Mouse (Mus musculus) embryonic stem cell, embryonic (primary cell): ENCODE measurements around the gene Hivep3.

ENCODE experiments used
- CTCF ChIA-PET, 4 experiments: fragments of 300-600 bp in 2 of 4; fragments of 350-600 bp in 2 of 4; sonication (Branson Sonifier 250); formaldehyde crosslinking; loops; one replicate each; lab custom pipeline; 2022; ENCODE audit warnings: inconsistent platforms in 2 of 4; lab: Charles Lee
- POLR2A ChIA-PET, 4 experiments: fragments of 300-600 bp in 2 of 4; fragments of 350-600 bp in 2 of 4; sonication (Branson Sonifier 250); formaldehyde crosslinking; loops; one replicate each; lab custom pipeline; 2022; ENCODE audit warnings: antibody characterized with exemption in 4 of 4, inconsistent platforms in 1 of 4; lab: Charles Lee

Hivep3 gene

DNA sequence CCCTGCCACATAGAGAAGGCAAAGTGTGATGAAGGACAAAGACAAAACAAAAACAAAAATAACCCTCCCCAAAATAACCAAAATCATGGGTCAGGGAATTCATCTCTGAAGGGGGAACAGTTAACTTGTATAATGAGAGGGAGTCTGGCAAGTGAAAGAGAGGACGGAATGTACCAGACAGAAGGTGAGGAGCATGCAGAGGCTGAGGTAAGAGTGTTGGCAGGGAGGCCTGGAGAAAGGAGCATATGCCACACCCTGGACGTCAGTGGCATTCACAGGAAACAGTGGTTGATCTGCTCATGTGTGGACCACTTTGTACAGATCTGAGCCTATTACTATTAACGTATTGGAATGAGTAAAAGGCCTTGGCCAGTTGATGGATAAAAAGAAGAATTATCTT, 65.3 kb downstream of the Hivep3 start:
- POLR2A ChIA-PET, result no interaction called here
- CTCF ChIA-PET, result no interaction called here

DNA sequence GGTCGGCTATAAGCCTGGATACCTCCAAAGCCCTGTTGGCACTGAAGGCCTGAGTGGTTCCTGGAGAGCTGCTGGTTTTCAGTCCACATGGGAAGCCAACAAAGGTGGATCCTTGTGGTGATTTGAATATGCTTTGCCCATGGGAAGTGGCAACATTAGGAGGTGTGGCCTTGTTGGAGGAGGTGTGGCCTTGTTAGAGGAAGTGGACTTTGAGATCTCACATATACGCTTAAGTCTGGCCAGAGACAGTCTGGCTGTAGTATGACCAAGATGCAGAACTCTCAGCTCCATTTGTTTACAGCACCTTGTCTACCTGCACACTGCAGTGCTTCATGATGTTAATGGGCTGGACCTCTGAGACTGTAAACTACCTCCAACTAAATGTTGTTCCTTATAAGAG, 73.0 kb downstream of the Hivep3 start:
- POLR2A ChIA-PET, result no interaction called here
- CTCF ChIA-PET, result no interaction called here

DNA sequence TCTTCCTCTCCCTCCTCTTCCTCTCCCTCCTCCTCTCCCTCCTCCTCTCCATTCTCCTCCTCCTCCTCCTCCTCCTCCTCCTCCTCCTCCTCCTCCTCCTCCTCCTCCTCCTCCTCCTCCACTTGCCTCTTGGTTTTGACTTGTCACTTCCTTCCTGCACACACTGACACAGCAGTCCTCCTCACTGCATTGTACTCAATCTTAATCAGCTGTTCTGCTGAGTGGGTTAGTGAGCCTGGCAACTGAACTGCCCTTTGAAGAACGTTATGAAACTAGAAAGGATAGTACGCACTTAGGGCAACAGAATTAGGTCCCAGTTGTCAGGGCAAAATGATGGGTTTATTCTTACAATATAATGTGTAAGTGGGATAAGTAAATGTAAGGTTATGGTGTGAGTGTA, 73.8 kb downstream of the Hivep3 start:
- CTCF ChIA-PET, result no interaction called here
- POLR2A ChIA-PET, result no interaction called here

DNA sequence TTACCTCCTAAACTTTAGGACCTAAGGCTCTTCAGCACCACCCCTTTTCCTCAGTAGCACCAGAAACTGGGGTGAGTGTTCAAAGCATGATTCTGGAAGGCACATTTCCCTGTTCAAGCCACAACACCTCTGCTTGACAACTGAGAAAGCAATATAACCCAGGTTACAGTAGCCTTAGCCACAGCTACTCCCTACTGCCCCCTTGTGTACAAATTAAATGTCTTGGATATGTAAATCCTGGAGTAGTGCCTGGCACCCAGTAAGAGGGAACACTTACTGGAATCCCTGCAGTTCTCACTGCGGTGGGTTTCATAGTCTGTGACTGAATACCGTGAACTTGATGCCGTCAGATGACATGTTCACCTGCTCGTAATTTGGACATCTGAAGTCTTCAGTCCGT, 75.7 kb downstream of the Hivep3 start:
- POLR2A ChIA-PET, result no interaction called here
- CTCF ChIA-PET, result interaction anchor here in 2 of 4 experiments (0.6 to 1.3 kb wide), 9 partner anchors 18 to 1230 kb away, joined by 3 to 8 read pairs (median 3); partner anchors contain the start of gene Col9a2 (in 1 of the 2)

DNA sequence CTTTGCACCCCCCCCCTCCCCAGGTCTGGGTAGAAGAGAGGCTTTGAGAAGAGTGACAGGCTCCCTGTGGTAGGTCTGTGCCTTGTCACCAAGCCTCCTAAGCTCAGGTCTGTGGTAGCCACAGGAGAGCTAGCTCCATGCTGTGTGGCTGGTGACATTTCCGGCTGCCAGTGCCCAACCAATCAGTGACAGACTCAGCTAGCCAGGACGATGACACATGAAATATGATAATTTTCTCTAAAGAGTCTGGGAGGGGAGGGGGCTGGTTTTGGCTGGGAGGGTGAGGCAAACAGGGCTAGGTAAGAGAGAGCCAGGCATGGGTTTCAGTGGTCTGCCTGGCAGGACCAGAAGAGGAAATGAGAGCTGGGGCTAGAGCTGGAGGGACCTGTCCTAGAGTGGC, 79.2 kb downstream of the Hivep3 start:
- CTCF ChIA-PET, result interaction anchor here in 1 of 4 experiments (0.8 kb wide), 1 partner anchor 404 kb away, joined by 3 read pairs; no protein-coding TSS in a partner anchor
- POLR2A ChIA-PET, result interaction anchor here (0.6 to 1.3 kb wide), 9 partner anchors 10 to 1344 kb away, joined by 3 to 6 read pairs (median 3); no protein-coding TSS in a partner anchor

DNA sequence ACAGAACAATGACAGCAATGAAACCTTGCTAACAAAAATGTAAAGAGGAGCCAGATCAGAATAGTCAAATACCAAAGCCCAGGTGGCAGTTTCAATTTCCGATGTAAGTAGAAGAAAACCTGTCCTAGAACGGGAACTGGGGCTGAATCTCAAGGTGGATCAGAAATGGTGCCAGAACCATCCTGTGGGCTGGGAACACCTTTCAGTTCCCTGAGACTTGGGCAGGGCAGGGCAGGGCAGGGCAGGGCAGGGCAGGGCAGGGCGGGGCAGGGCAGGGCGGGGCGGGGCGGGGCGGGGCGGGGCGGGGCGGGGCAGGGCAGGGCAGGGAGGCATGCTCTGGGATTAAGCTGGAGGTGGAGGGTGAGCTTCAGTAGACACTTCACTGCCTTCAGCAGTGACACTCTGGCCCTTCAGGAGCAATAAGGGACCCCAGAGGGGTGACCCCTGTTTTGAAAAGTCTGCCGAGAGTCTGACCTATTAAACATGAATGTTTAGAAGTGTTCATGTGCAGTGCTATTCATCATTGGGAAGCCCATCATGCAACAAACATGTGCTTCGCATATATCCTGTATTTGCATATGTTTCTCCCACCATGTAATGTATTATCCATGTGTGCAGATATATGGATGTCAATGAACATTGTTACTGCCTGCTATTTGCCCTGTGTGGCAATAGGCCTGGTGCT, 80.1 kb downstream of the Hivep3 start:
- CTCF ChIA-PET, result interaction anchor here in 2 of 4 experiments (0.6 kb wide), 2 partner anchors 106 to 671 kb away, joined by 3 read pairs; no protein-coding TSS in a partner anchor
- POLR2A ChIA-PET, result interaction anchor here in 2 of 4 experiments (0.6 to 1.3 kb wide), 2 partner anchors 63 to 432 kb away, joined by 3 to 5 read pairs; no protein-coding TSS in a partner anchor

DNA sequence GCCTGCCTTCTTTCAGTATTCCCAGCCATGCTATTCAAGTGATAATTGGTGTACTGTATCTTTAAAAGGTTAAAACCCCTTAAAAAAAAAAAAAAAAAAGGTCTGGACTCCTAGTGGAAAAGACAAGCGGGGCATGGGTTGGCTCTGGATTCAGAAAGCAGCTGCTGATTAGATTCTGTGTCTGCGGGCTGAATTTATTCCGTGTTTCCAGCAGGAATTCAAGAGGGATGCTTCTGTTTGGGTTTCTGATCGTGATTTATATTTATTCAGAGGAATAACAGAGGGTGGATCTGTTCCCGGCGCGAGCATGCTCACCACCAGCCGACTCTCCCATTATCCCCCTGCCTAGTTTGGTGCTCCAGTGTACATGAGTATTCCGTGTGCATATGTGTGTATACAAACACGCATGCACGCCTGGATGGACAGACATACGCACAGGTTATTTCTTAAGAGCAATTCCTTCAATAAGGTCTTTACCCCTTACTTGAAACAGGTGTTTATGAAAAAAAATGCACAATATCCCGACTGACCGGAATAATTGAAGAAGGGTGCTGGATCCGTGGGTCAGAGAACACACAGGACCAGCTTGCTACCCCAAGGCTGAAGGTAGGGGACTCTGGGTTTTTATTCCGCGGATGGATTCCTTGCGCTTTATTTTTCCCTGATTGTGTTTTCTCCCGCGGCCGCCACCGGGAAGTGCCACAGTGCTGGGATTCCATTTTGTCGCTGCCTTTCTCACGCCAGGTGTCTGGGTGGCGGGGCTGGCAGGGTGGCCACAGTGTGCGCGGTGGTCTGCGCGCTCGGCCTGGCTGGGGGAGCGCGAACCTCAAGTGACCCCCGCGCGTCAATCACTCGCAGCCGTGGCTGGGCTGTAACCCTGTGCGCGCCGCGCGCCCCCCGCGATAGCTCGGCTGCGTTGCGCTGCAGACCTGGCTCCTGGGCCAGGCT, 80.9 kb downstream of the Hivep3 start:
- POLR2A ChIA-PET, result interaction anchor here in 3 of 4 experiments (0.6 to 1.3 kb wide), 4 partner anchors 64 to 880 kb away, joined by 3 to 5 read pairs (median 3); no protein-coding TSS in a partner anchor
- CTCF ChIA-PET, result interaction anchor here in 3 of 4 experiments (0.6 kb wide), 4 partner anchors 26 to 672 kb away, joined by 3 read pairs; no protein-coding TSS in a partner anchor

DNA sequence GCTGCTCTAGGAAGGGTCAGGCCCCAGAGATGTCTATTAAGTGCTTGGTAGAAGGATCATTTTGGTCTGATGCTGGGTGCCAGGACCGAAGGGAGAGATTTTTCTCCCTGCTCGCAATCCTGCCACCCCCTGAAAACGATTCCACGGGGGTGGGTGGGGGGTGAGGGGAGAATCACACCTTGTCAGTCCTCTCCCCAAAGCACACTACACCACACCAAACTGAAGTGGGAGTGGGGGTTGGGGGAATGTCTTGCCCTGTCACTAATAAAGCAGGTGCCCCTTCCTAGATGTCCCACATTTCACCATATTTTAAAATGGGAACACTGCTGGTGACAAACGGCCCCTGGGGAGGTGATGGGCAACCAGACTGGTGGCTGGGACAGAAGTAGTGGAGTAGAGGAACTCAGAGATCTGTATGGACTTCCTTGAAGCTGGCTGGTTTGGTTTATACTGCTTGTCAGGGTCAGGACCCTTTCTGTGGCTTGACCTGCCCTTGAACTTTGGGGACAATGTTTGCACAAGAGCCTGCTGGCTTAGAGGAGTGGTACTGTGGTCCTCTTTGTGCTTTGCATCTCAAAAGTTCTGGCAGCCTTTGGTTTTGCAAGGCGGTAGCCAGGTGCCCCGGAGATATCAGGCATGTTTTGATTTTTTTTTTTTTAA, 81.7 kb downstream of the Hivep3 start:
- POLR2A ChIA-PET, result interaction anchor here in 1 of 4 experiments (0.6 kb wide), 1 partner anchor 879 kb away, joined by 3 read pairs; no protein-coding TSS in a partner anchor

DNA sequence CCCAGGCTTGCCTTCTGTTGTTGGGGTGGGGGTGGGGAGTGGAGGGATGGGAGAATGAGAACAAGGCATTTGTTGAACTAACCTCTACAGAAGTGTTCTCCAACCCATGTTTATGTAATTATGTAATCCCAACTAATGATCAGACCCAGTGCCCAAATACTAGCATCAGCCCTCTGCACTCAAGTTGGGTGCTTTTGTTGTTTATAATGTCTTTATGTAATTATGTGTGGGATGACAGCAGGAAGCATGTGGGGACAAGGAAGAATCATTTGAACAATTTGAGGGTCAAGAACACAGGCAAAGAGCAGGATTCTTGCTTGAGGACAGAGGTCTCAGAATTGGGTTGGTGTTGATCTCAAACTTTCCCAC, 82.2 kb downstream of the Hivep3 start:
- POLR2A ChIA-PET, result no interaction called here
- CTCF ChIA-PET, result interaction anchor here in 1 of 4 experiments (0.7 kb wide), 1 partner anchor 180 kb away, joined by 3 read pairs; no protein-coding TSS in a partner anchor

More for the DNA sequence above, 81.7 kb downstream of the Hivep3 start:
- CTCF ChIA-PET, result no interaction called here

DNA sequence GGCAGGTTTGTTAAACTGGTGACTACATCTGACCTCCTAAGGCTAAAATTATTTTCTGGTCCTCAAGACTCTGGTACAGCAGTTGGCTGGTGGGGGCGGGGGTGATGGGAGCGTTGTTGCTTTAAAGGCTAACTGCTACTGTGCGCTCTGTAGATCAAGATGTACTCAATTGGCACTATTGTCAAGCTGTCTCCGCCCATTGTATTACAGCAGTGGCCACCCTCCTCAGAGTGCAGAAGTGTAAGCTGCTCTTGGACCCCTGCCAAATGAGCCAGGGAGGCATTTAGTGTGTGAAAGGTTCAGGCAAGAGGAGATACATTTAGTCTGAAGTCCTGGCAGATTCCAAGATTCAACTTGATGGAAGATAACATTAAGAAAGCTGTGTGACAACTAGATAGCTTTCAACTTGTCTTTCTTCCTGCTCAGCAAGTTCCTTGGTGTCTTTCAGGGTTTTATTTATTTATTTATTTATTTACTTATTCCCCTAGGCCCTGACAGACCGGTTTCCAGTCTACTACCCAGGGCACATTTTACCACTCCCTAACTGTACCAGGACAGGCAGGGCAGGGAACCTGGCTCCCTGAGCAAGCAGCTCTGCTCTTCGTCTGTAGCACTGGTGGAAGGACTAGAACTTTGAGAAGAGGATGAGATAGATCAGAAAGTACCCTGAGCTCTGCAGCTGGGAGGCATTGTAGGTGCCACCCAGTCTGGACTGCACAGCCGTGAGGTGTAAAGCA, 83.2 kb downstream of the Hivep3 start:
- POLR2A ChIA-PET, result interaction anchor here in 1 of 4 experiments (0.6 kb wide), 1 partner anchor 708 kb away, joined by 3 read pairs; the partner anchor contains the start of gene Slc2a1
- CTCF ChIA-PET, result interaction anchor here in 1 of 4 experiments (0.7 kb wide), 1 partner anchor 179 kb away, joined by 3 read pairs; no protein-coding TSS in a partner anchor

DNA sequence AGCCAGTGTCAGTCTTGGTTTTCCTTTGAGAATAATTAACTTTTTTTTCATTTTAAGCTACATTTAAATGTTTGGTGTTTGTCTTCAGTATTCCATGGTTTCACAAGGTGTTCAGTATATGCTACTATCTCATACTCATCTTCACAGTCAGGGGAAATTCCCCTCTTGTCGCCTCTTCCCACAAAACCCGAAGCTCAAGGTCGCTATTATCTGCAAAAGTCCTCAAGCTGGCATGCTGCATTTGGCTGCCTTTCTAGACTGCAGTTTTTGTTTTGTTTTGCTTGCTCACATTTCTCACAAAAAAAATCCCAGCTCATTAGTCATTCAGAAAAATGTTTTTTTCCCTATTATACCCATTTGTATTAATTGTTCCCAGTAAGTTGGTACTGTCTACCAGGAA, 92.4 kb downstream of the Hivep3 start:
- CTCF ChIA-PET, result no interaction called here
- POLR2A ChIA-PET, result no interaction called here

DNA sequence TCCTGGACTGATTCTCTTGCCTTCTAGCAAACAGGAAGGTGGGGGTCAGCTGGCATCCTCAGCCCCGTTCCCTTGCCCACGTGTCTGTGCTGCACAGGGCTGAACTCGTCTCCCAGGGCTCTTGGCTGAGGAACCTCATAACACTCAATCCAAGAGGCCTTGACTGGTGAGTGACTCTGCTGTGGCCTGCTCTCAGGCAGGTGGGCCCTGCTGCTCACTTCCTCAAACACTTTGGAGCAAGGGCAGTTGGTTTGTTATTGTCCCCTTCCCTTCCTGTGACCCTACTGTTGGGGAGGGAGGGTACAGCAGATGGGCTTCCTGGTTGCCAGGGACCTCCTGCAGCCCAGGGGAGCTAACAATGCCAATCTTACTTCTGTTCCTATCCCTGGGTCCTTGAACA, 94.8 kb downstream of the Hivep3 start:
- CTCF ChIA-PET, result no interaction called here
- POLR2A ChIA-PET, result interaction anchor here in 1 of 4 experiments (0.6 kb wide), 1 partner anchor 194 kb away, joined by 3 read pairs; no protein-coding TSS in a partner anchor

DNA sequence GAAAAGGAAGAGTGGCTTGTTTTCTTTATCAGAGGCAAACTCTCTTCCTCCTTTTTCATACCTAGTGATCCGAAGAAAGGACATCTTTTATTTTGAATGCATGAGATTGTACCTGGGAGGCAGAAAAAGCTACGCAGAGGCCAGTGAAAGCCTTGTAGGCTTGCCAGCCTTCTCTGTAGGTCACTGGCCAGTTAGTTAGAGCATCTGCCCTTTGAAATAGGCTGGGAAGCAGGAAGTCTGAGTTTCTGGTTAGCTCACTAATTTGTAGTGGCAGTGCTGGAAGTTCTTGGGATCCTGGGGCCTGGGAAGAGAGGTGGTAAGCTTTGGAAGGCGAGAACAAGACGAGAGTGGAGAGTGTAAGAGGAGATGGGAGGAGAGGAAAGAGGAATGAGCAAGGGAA, 95.4 kb downstream of the Hivep3 start:
- ChIA-PET POLR2A (interaction anchor here in 1 of 4 experiments (0.6 kb wide), 1 partner anchor 194 kb away, joined by 3 read pairs; no protein-coding TSS in a partner anchor), CTCF (no interaction called here)

DNA sequence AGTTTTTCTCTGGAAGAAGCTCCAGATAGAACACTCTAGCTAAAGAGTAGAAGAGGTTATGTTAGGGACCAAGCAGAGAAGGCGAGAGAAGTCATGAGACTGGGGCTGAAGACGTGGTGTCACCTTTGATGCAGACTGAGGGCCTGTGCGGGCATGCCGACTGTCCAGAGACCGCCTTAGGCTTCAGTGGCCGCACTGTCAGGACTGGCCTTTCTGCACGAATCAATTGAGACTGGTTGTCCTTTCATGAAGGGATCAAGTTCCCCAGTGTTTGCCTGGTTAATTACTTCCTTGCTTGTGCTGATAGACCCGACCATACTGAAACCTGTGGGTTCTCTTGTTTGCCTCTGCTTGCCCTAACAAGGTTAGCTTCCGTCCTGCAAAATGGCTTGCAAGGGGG, 99.7 kb downstream of the Hivep3 start:
- ChIA-PET POLR2A (no interaction called here), CTCF (no interaction called here)

DNA sequence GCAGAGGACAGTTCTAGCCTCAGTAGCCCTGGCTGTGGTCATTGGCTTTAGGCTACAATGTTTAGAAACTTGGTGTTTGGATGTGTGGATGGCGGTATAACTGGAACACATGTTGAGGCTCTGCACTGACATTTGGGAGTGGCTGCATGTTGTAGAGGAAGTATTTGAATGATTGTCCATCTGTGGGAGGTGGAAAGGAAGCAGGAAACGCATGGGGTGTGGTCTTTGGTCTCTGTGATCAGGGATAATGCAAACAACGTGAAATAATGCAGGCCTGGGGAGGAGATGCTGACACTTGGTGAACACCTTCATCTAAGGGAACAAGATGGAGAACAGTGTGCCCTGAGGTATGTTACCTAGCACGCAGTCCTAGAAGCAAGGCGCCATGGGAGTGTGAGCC, 100.3 kb downstream of the Hivep3 start:
- POLR2A ChIA-PET, result no interaction called here
- CTCF ChIA-PET, result interaction anchor here in 1 of 4 experiments (0.6 kb wide), 1 partner anchor 151 kb away, joined by 4 read pairs; no protein-coding TSS in a partner anchor

DNA sequence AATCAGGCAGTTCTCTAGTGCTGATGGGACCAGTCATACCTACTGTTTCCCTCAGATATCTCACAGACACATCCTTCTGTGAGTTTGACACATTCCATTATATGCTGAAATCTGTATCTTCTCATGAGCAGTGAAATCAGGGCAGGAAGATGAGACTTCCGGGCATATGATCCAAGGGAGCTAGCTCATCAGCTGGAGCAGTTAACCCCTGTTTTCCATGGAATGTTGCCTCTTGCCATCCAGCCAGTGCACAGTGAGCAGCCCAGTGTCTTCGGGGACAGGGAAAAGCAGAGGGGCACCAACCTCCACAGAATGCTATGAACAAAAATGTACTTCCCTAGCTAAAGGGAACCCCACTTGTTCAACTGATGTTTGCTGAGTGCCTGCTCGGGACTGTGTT, 102.6 kb downstream of the Hivep3 start:
- CTCF ChIA-PET, result no interaction called here
- POLR2A ChIA-PET, result interaction anchor here in 2 of 4 experiments (0.6 to 0.7 kb wide), 3 partner anchors 24 to 118 kb away, joined by 3 to 4 read pairs (median 3); no protein-coding TSS in a partner anchor

DNA sequence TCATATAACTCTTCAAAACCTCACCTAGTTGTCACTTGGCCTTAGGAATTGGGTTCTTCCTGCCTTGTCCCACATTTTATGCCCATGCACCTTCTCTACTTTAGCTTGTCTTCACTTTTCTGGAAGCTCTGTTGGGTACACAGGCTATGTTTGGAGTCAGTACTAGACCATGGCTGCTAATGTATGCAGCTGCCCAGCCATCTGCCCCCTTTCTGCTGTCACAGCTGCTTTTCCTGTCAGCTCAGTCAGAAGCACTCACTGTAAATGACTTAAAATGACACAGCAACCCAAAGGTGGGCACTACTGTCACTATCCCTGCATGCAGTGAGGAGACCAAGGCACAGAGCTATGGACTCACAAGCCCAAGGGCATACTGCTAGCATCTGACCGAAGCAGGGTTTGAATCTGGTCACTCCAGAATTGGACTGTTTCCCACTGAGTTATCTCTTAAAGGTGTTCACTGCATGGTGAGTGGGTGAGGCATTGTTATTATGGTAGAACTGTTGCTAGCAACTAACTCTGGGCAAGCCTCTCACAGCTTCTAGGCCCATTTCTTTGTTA, 104.0 kb downstream of the Hivep3 start:
- ChIA-PET POLR2A (interaction anchor here in 1 of 4 experiments (0.6 kb wide), 1 partner anchor 143 kb away, joined by 3 read pairs; no protein-coding TSS in a partner anchor), CTCF (no interaction called here)
